Mouse (Mus musculus) C2C12 (cell line): ENCODE results near the gene Zfp119b. TPM values are rescaled to one million over a fixed set of nuclear protein-coding genes. Genes with fewer than 3 reads are reported as not detected.

Experiments
- H3K27me3 ChIP-seq: one replicate; pipeline ENCODE4 v1.6.1; 2011; ENCODE audit not compliant: control insufficient read depth, insufficient read depth, insufficient read length
- H3K36me3 ChIP-seq: one replicate; pipeline ENCODE4 v1.6.1; 2011; ENCODE audit not compliant: control insufficient read depth, insufficient read depth
- H3K4me3 ChIP-seq: one replicate; pipeline ENCODE4 v1.5.1; 2011; ENCODE audit warnings: mild to moderate bottlenecking, control low read depth; ENCODE audit not compliant: poor library complexity, insufficient read depth, severe bottlenecking
- H3K79me2 ChIP-seq: one replicate; pipeline ENCODE4 v1.6.1; 2011; ENCODE audit not compliant: control insufficient read depth, insufficient read depth
- H3K79me3 ChIP-seq: one replicate; pipeline ENCODE4 v1.6.1; 2011; ENCODE audit warnings: low read depth, control low read depth
- H3ac ChIP-seq: one replicate; pipeline ENCODE3; 2011; ENCODE audit warnings: low read depth; ENCODE audit not compliant: control insufficient read depth, insufficient read length
- CEBPB ChIP-seq: IDR thresholded peaks from one replicate; pipeline ENCODE4 v1.6.1; 2011; ENCODE audit warnings: low read depth, mild to moderate bottlenecking, control low read depth, moderate library complexity
- CTCF ChIP-seq: IDR thresholded peaks from one replicate; pipeline ENCODE4 v1.5.1; 2011; ENCODE audit not compliant: control insufficient read depth, insufficient read depth, insufficient read length
- FOSL1 ChIP-seq: IDR thresholded peaks from one replicate; pipeline ENCODE4 v1.8.0; 2011; ENCODE audit warnings: mild to moderate bottlenecking, low read length; ENCODE audit not compliant: poor library complexity, insufficient read depth, severe bottlenecking
- MAX ChIP-seq: IDR thresholded peaks from one replicate; pipeline ENCODE4 v1.6.1; 2011; ENCODE audit warnings: mild to moderate bottlenecking, control low read depth
- MYOD1 ChIP-seq: IDR thresholded peaks from one replicate; pipeline ENCODE4 v1.6.1; 2011; ENCODE audit warnings: low read depth; ENCODE audit not compliant: control insufficient read depth, insufficient read length
- MYOG ChIP-seq: IDR thresholded peaks from one replicate; pipeline ENCODE4 v1.6.1; 2011; ENCODE audit not compliant: control insufficient read depth, insufficient read length; ENCODE audit errors: extremely low read depth
- USF1 ChIP-seq: IDR thresholded peaks from one replicate; pipeline ENCODE4 v1.6.1; 2011; ENCODE audit warnings: low read depth, mild to moderate bottlenecking, control low read depth, moderate library complexity
- polyA plus RNA-seq: library from polyadenylated mRNA; unstranded; fragments of >200 nt; fragmentation: generic; extraction: Trizol; gene quantifications from one replicate; pipeline ENCODE4 v1.2.1, GENCODE M21; 2012; ENCODE audit warnings: missing spikeins

The Zfp119b gene
- polyA plus RNA-seq, 1 experiment = 0.68 TPM

DNA sequence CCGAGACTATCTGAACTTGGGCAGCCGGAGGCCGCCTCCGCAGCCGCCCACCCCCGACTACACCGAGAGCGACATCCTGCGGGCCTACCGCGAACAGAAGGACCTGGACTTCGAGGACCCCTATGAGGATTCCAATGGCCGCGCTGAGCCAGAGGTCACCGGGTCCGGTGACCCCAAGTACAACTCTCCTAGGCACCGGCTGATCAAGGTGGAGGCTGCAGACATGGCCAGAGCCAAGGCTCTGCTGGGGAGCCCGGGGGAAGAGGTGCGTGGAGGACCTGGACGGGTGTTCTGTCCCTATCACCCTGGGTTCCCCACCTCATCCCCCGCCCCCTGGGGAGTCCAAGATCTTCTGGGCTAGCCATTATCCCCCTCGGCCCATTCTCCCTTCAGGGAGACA is 22.2 kb upstream of the Zfp119b start:
- Histone ChIP-seq H3K79me3 (no peaks in the 10 kb centered on the region), H3K27me3 (peaks cover 35% of the 10 kb centered on the region), H3K36me3 (peaks cover 13% of the 10 kb centered on the region), H3K4me3 (no peak overlapping the region), H3ac (no peak overlapping the region), H3K79me2 (no peaks in the 10 kb centered on the region)
- TF ChIP-seq MAX = no peak
- TF ChIP-seq CTCF = no peak
- TF ChIP-seq CEBPB = no peak
- no peak for TF ChIP-seq USF1
- TF ChIP-seq MYOD1 = no peak
- TF ChIP-seq MYOG = no peak
- TF ChIP-seq FOSL1 = no peak

DNA sequence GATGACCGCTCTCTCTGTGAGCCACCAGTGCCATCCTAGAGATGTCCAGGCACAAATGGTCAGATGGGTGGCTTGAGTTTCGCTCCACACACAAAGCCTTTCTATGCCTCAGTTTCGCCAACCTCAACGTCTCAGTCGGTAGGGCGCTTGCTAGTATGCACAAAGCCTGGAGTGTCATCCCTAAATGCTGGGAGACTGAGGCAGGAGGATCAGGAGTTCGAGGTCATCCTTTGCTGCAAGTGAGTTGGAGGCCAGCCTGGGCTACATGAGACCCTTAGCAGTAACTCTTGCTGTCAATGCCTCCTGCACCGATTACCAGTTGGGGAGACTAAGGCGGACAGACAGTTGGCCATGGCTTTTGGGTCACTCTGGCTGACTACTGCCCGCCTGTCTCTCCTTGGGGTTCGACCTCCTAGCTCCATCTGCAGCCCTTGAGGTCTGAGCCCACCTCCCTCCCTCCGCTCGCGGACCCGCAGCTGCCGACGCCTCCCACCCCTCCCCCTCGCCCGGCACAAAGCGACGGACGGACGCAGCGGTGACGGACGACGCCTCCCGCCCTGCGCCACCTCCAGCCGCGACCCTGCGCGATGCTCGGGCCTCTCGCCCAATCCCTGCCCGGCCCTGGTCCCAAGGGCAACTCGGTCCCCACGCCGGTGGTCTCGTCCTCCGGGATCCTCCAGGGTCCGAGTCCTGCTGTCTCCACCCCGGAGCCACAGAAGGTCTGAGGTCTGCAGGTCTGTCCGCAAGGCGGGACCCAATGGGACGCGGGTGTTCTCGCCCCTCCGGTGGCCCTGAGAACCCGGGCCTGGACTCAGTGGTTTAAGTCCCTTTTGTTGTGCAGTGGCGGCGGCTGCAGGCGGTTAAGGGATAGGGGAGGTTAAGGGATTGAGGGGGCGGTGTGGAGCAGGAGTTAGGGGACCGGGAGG is 20.9 kb upstream of the Zfp119b start, which contains the start of gene Shd:
Gene Shd, plus strand, starts transcription at position 502 of the 926 bp plus-strand sequence.
- no peak within 1 kb of the TSS for H3ac ChIP-seq
- TF ChIP-seq MYOD1 = no peak
- TF ChIP-seq MYOG = no peak
- TF ChIP-seq MAX = no peak
- TF ChIP-seq CTCF = no peak
- no peak for TF ChIP-seq CEBPB
- no peak for TF ChIP-seq FOSL1
- no peak for TF ChIP-seq USF1
- H3K79me2 ChIP-seq = no peaks in the 10 kb centered on the region
- H3K36me3 ChIP-seq = peaks cover 13% of the 10 kb centered on the region
- no peak within 1 kb of the TSS for H3K4me3 ChIP-seq
- H3K27me3 ChIP-seq = peaks cover 35% of the 10 kb centered on the region
- H3K79me3 ChIP-seq = no peaks in the 10 kb centered on the region

DNA sequence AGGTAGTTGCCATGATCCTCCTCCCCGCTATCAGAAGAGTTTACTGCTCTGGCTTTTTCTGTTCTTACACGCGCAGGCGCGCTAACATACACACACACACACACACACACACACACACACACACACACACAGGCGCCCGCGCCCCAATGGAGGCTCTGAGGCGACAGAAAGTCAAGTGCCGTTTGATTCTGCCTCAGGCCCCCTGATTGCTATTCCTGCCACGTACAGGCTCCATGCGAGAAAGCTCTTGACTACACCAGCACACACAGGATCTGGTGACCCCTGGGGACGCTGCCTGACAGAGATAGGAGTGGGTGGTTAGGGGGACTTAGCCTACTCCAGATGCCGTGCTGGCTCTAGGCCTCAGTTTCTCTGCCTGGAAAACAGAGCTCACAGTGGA is 20.3 kb upstream of the Zfp119b start:
- Histone ChIP-seq H3K36me3 (peaks cover 16% of the 10 kb centered on the region), H3K27me3 (peaks cover 35% of the 10 kb centered on the region), H3K79me3 (no peaks in the 10 kb centered on the region), H3K4me3 (no peak overlapping the region), H3K79me2 (no peaks in the 10 kb centered on the region), H3ac (no peak overlapping the region)
- TF ChIP-seq MAX = no peak
- TF ChIP-seq CEBPB = no peak
- no peak for TF ChIP-seq USF1
- no peak for TF ChIP-seq MYOG
- no peak for TF ChIP-seq CTCF
- TF ChIP-seq FOSL1 = no peak
- no peak for TF ChIP-seq MYOD1

DNA sequence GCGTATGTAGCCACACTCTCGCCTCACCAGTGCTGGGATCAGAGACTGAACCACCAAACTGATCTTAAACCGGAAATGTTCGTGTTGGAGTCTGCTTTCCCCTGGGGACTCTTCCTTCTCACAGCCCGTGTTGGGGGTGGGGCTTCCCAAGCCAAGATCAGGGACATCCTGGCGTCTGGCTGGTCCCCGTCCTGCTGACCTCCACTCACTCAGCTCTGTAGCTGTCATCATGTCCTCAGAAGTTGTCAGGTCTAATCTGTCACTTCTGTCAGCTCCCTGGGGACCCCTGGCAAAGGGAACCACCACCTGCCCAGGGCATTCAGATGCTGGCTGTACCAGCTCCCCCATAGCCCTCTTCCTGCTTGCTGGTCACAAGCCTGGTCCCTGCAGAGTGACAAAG is 18.9 kb upstream of the Zfp119b start:
- Histone ChIP-seq H3K4me3 (no peak overlapping the region), H3K27me3 (peaks cover 30% of the 10 kb centered on the region), H3K36me3 (peaks cover 16% of the 10 kb centered on the region), H3K79me2 (no peaks in the 10 kb centered on the region), H3ac (no peak overlapping the region), H3K79me3 (no peaks in the 10 kb centered on the region)
- TF ChIP-seq USF1 (no peak), CEBPB (no peak), MYOG (no peak), FOSL1 (no peak), MYOD1 (no peak), MAX (no peak), CTCF (no peak)

DNA sequence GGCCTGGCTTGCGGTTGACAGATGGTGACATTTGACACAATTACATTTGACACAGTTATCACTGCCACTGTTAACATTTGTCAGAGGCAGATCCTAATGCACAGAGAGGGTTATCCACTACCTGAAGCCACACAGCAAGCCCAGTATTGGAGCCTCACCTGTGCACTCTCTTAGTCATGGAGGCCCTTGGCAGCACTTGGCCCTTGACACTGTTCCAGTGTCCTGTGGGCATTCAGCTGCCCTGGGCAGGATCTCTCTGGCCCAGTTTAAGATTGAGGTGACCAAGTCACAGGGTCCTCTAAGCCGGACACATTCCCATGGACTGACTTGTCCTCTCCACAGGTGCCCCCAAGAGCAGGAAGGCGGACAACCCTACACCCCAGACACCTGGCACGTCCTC is 17.9 kb upstream of the Zfp119b start:
- no peak overlapping the region for H3ac ChIP-seq
- TF ChIP-seq CEBPB = no peak
- no peak for TF ChIP-seq MYOG
- TF ChIP-seq MYOD1 = no peak
- TF ChIP-seq FOSL1 = no peak
- TF ChIP-seq MAX = no peak
- H3K79me3 ChIP-seq = peaks cover 2% of the 10 kb centered on the region
- peaks cover 19% of the 10 kb centered on the region for H3K36me3 ChIP-seq
- no peaks in the 10 kb centered on the region for H3K79me2 ChIP-seq
- H3K4me3 ChIP-seq = no peak overlapping the region
- H3K27me3 ChIP-seq = peaks cover 20% of the 10 kb centered on the region

DNA sequence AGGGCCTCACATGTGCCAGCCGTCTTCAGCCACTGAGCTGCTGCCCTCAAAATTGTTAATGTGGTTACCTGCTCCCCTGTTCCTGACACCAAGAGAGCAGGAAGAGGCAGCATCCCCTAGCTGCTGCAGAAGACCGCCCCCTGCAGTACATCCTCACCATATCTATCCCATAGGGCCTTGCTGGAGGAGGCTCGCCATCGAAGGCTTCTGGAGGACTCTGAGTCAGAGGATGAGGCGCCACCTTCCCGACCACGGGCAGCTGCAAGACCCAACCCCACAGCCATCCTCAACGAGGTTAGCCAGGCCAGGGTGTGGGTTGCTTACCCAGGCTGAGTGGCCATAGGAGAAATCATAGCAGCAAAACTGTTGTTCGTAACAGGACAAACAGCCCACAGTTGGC is 15.7 kb upstream of the Zfp119b start:
- Histone ChIP-seq H3K4me3 (no peak overlapping the region), H3K79me2 (peaks cover 7% of the 10 kb centered on the region), H3K36me3 (peaks cover 31% of the 10 kb centered on the region), H3K79me3 (peaks cover 7% of the 10 kb centered on the region), H3K27me3 (no peaks in the 10 kb centered on the region), H3ac (no peak overlapping the region)
- no peak for TF ChIP-seq MYOG
- TF ChIP-seq MAX = no peak
- no peak for TF ChIP-seq FOSL1
- no peak for TF ChIP-seq MYOD1
- TF ChIP-seq CEBPB = no peak
- no peak for TF ChIP-seq CTCF
- no peak for TF ChIP-seq USF1
